Mouse (Mus musculus): ENCODE data around the gene Arhgap40. TPM values are rescaled to one million over a fixed set of nuclear protein-coding genes. Genes with fewer than 3 reads are reported as not detected.
A peak's percentile ranks its signal among the peaks of the same experiment; 100 is the strongest.

Arhgap40 gene
- polyA plus RNA-seq, 1 experiment from 2014 or later: 0.55 TPM

- 0 out of 2 replicates have a peak, but pooled peaks cover under 1% of the 10 kb centered on the region for H3K27me3 ChIP-seq (ENCODE audit: control insufficient read depth, insufficient read depth, low read length)
- H3K9ac ChIP-seq (replicated peaks; ENCODE audit: low read length): no peak overlapping the region
- H3K4me1 ChIP-seq (ENCODE audit: control insufficient read depth, insufficient read depth, low read length): no peaks in the 10 kb centered on the region
- DNase-seq (ENCODE audit: low spot score) (no peak), ATAC-seq (replicated peaks; ENCODE audit: insufficient number of reproducible peaks, low FRiP score, low TSS enrichment, low read depth) (no peak)
- H3K36me3 ChIP-seq (replicated peaks; ENCODE audit: control insufficient read depth, insufficient read depth, low read depth, low read length): no peaks in the 10 kb centered on the region
- no peak overlapping the region for H3K4me2 ChIP-seq (ENCODE audit: low read depth, low read length)
- H3K27ac ChIP-seq (replicated peaks; ENCODE audit: low read depth, low read length): no peak overlapping the region
- 69% methylated on average over 4 of the region's 4 CpGs for WGBS
- no peaks in the 10 kb centered on the region for H3K9me3 ChIP-seq (replicated peaks; ENCODE audit: control insufficient read depth, low read length)
- H3K4me3 ChIP-seq (ENCODE audit: low read depth, low read length): no peak overlapping the region
Measured at GRCm38 (mm10) chr2:158579979-158580378, 67.4 kb downstream of the Arhgap40 start.

DNA sequence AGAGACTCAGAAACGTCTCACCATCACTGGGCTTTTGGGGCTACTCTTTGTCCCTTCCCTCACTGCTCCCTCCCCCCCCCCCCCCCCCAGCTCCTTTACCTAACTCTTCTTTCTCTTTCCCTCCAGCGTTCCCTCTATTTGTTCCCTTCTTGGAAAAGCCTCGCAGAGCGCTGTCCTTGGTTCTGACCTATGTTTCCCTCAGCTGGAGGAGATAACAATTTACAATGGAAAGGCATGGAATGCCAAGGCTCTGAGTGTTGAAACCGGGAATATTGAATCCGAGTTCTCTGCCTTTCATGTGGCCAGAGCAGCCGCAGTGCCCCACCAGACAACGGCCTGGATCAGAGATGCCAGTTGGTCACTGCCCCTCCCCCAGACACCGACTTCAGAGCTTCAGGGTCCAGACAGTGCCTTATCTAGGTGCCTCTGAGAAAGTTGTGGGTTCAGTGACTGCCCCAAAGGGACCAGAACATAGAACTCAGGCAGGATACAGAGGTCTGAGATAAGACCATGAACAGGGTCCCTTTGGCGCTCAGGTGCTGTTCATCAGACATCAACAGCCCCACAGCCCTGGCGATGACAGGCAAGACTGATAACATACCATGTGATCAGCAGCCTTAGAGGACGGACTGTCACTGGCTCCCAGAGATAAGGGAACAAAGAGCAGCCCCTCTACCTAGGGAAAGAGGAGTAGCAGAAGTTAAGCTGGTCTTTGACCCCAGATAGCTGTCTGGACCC, 72.2 kb downstream of the Arhgap40 start:
- Histone ChIP-seq H3K36me3 (replicated peaks; ENCODE audit: control insufficient read depth, insufficient read depth, low read depth, low read length) (no peaks in the 10 kb centered on the region), H3K4me1 (ENCODE audit: control insufficient read depth, insufficient read depth, low read length) (no peaks in the 10 kb centered on the region), H3K4me2 (ENCODE audit: low read depth, low read length) (no peak overlapping the region), H3K9ac (replicated peaks; ENCODE audit: low read length) (no peak overlapping the region), H3K9me3 (replicated peaks; ENCODE audit: control insufficient read depth, low read length) (no peaks in the 10 kb centered on the region), H3K4me3 (ENCODE audit: low read depth, low read length) (no peak overlapping the region), H3K27me3 (ENCODE audit: control insufficient read depth, insufficient read depth, low read length) (0 out of 2 replicates have a peak, but pooled peaks cover 2% of the 10 kb centered on the region), H3K27ac (replicated peaks; ENCODE audit: low read depth, low read length) (no peak overlapping the region)
- ATAC-seq (replicated peaks; ENCODE audit: insufficient number of reproducible peaks, low FRiP score, low TSS enrichment, low read depth) (no peak), DNase-seq (ENCODE audit: low spot score) (peak; percentile 89)
- 10% methylated on average over 12 of the region's 12 CpGs for WGBS

- no peak overlapping the region for H3K9ac ChIP-seq (replicated peaks; ENCODE audit: low read length)
- no peak overlapping the region for H3K4me2 ChIP-seq (ENCODE audit: low read depth, low read length)
- no peaks in the 10 kb centered on the region for H3K4me1 ChIP-seq (ENCODE audit: control insufficient read depth, insufficient read depth, low read length)
- H3K4me3 ChIP-seq (ENCODE audit: low read depth, low read length): no peak overlapping the region
- DNase-seq (ENCODE audit: low spot score): peak; percentile 23
- H3K27ac ChIP-seq (replicated peaks; ENCODE audit: low read depth, low read length): no peak overlapping the region
- ATAC-seq (replicated peaks; ENCODE audit: insufficient number of reproducible peaks, low FRiP score, low TSS enrichment, low read depth): peak; percentile 59; the same call in 1 of the 2 replicates
- no peaks in the 10 kb centered on the region for H3K9me3 ChIP-seq (replicated peaks; ENCODE audit: control insufficient read depth, low read length)
- H3K27me3 ChIP-seq (ENCODE audit: control insufficient read depth, insufficient read depth, low read length): 0 out of 2 replicates have a peak, but pooled peaks cover 2% of the 10 kb centered on the region
- no peaks in the 10 kb centered on the region for H3K36me3 ChIP-seq (replicated peaks; ENCODE audit: control insufficient read depth, insufficient read depth, low read depth, low read length)
- 26% methylated on average over 8 of the region's 8 CpGs for WGBS
Measured at GRCm38 (mm10) chr2:158588524-158589271, 76.1 kb downstream of the Arhgap40 start.

GRCm38 (mm10) chr2:158590495-158590894, 77.9 kb downstream of the Arhgap40 start:
- 62% methylated on average over 3 of the region's 3 CpGs for WGBS
- H3K27me3 ChIP-seq (ENCODE audit: control insufficient read depth, insufficient read depth, low read length): no peaks in the 10 kb centered on the region

DNA sequence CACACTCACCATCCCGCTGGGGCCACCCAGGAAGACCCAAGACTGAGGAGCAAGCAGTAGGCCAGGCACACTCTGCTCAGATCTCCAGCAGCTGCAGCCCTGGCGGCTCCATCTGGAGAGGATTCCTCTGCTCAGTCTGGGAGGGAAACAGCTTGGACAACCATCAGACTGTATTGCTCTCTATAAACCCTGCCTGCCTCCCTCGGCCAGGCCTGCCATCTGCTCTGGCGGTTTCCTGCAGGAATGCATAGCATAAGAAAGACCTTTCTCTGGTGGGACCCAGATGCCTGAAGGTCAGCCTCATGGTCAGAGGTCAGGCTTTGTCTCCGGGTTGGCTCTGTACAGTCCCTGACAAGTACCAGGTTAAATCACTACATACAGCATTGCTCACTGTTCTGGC, 78.7 kb downstream of the Arhgap40 start:
- H3K27me3 ChIP-seq (ENCODE audit: control insufficient read depth, insufficient read depth, low read length): no peaks in the 10 kb centered on the region

More at GRCm38 (mm10) chr2:158590495-158590894, 77.9 kb downstream of the Arhgap40 start:
- ATAC-seq (replicated peaks; ENCODE audit: insufficient number of reproducible peaks, low FRiP score, low TSS enrichment, low read depth): no peak
- Histone ChIP-seq H3K9ac (replicated peaks; ENCODE audit: low read length) (no peak overlapping the region), H3K36me3 (replicated peaks; ENCODE audit: control insufficient read depth, insufficient read depth, low read depth, low read length) (no peaks in the 10 kb centered on the region), H3K4me1 (ENCODE audit: control insufficient read depth, insufficient read depth, low read length) (no peaks in the 10 kb centered on the region; the same call in 1 of the 2 replicates), H3K27ac (replicated peaks; ENCODE audit: low read depth, low read length) (no peak overlapping the region), H3K4me2 (ENCODE audit: low read depth, low read length) (no peak overlapping the region), H3K4me3 (ENCODE audit: low read depth, low read length) (no peak overlapping the region), H3K9me3 (replicated peaks; ENCODE audit: control insufficient read depth, low read length) (no peaks in the 10 kb centered on the region)
- DNase-seq (ENCODE audit: low spot score): no peak

DNA sequence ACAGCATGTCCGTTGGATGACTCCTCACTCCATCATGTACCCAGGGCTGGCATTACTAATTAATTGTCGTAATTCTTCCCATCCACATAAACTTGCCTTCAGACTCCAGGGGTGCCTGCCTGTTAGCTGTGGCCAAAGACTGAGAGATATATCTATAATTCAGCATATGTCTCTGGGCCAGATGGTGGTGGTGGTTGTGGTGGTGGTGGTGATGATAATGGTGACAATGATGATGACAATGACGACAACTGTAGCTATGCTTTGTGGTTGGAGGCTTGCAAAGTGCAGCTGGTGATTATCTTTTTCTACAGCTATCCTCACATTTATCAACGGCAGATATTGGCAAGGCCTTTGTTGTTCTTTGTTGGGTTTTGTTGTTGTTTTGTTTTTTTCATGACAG, 80.8 kb downstream of the Arhgap40 start:
- H3K36me3 ChIP-seq (replicated peaks; ENCODE audit: control insufficient read depth, insufficient read depth, low read depth, low read length): no peaks in the 10 kb centered on the region
- DNase-seq (ENCODE audit: low spot score): no peak
- no peak overlapping the region for H3K9ac ChIP-seq (replicated peaks; ENCODE audit: low read length)

More for the DNA sequence above, 78.7 kb downstream of the Arhgap40 start:
- H3K4me2 ChIP-seq (ENCODE audit: low read depth, low read length): no peak overlapping the region
- no peaks in the 10 kb centered on the region for H3K9me3 ChIP-seq (replicated peaks; ENCODE audit: control insufficient read depth, low read length)
- H3K9ac ChIP-seq (replicated peaks; ENCODE audit: low read length): no peak overlapping the region
- no peaks in the 10 kb centered on the region for H3K36me3 ChIP-seq (replicated peaks; ENCODE audit: control insufficient read depth, insufficient read depth, low read depth, low read length)
- no peak overlapping the region for H3K27ac ChIP-seq (replicated peaks; ENCODE audit: low read depth, low read length)
- ATAC-seq (replicated peaks; ENCODE audit: insufficient number of reproducible peaks, low FRiP score, low TSS enrichment, low read depth) (no peak), DNase-seq (ENCODE audit: low spot score) (no peak)
- H3K4me3 ChIP-seq (ENCODE audit: low read depth, low read length): no peak overlapping the region
- no peaks in the 10 kb centered on the region; the same call in 1 of the 2 replicates for H3K4me1 ChIP-seq (ENCODE audit: control insufficient read depth, insufficient read depth, low read length)
- 37% methylated on average over 5 of the region's 5 CpGs for WGBS

GRCm38 (mm10) chr2:158595103-158595502, 82.5 kb downstream of the Arhgap40 start:
- ATAC-seq (replicated peaks; ENCODE audit: insufficient number of reproducible peaks, low FRiP score, low TSS enrichment, low read depth) (peak; percentile 80; the same call in 1 of the 2 replicates), DNase-seq (ENCODE audit: low spot score) (peak; percentile 81)
- Histone ChIP-seq H3K9ac (replicated peaks; ENCODE audit: low read length) (no peak overlapping the region), H3K36me3 (replicated peaks; ENCODE audit: control insufficient read depth, insufficient read depth, low read depth, low read length) (no peaks in the 10 kb centered on the region), H3K4me1 (ENCODE audit: control insufficient read depth, insufficient read depth, low read length) (no peaks in the 10 kb centered on the region; the same call in 1 of the 2 replicates), H3K27ac (replicated peaks; ENCODE audit: low read depth, low read length) (no peak overlapping the region), H3K4me3 (ENCODE audit: low read depth, low read length) (no peak overlapping the region), H3K27me3 (ENCODE audit: control insufficient read depth, insufficient read depth, low read length) (no peaks in the 10 kb centered on the region), H3K9me3 (replicated peaks; ENCODE audit: control insufficient read depth, low read length) (no peaks in the 10 kb centered on the region), H3K4me2 (ENCODE audit: low read depth, low read length) (no peak overlapping the region)
- WGBS: 0% methylated on average over 12 of the region's 12 CpGs

More for the DNA sequence above, 80.8 kb downstream of the Arhgap40 start:
- H3K27me3 ChIP-seq (ENCODE audit: control insufficient read depth, insufficient read depth, low read length): no peaks in the 10 kb centered on the region
- no peak overlapping the region for H3K27ac ChIP-seq (replicated peaks; ENCODE audit: low read depth, low read length)
- no peaks in the 10 kb centered on the region for H3K9me3 ChIP-seq (replicated peaks; ENCODE audit: control insufficient read depth, low read length)
- H3K4me2 ChIP-seq (ENCODE audit: low read depth, low read length): no peak overlapping the region
- H3K4me1 ChIP-seq (ENCODE audit: control insufficient read depth, insufficient read depth, low read length): no peaks in the 10 kb centered on the region; the same call in 1 of the 2 replicates
- 94% methylated on average over 4 of the region's 4 CpGs for WGBS
- H3K4me3 ChIP-seq (ENCODE audit: low read depth, low read length): no peak overlapping the region
- ATAC-seq (replicated peaks; ENCODE audit: insufficient number of reproducible peaks, low FRiP score, low TSS enrichment, low read depth): no peak

DNA sequence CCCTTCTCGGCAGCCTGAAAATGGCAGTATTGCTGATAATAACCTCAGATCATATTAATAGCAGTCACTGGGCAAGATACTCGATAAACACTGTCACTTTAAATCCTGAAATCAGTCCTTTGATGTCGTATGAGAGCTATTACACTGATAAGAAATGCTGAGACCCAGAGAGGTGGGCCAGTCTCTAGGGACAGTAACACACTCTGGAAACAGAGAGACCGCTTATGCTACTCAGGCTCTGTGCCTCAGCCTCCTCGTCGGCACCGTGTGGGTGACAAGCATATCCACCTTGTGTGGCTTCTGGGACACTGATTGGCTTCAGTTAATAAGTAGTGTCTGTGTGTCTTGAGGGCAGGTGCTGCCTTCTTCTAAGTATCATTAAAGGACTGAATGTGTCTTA, 83.0 kb downstream of the Arhgap40 start:
- no peak overlapping the region for H3K4me3 ChIP-seq (ENCODE audit: low read depth, low read length)

More for the DNA sequence above, 83.0 kb downstream of the Arhgap40 start:
- Histone ChIP-seq H3K27me3 (ENCODE audit: control insufficient read depth, insufficient read depth, low read length) (no peaks in the 10 kb centered on the region), H3K27ac (replicated peaks; ENCODE audit: low read depth, low read length) (no peak overlapping the region), H3K9me3 (replicated peaks; ENCODE audit: control insufficient read depth, low read length) (no peaks in the 10 kb centered on the region), H3K4me2 (ENCODE audit: low read depth, low read length) (no peak overlapping the region), H3K9ac (replicated peaks; ENCODE audit: low read length) (no peak overlapping the region), H3K4me1 (ENCODE audit: control insufficient read depth, insufficient read depth, low read length) (no peaks in the 10 kb centered on the region; the same call in 1 of the 2 replicates), H3K36me3 (replicated peaks; ENCODE audit: control insufficient read depth, insufficient read depth, low read depth, low read length) (no peaks in the 10 kb centered on the region)
- WGBS: 24% methylated on average over 7 of the region's 7 CpGs
- ATAC-seq (replicated peaks; ENCODE audit: insufficient number of reproducible peaks, low FRiP score, low TSS enrichment, low read depth) (no peak), DNase-seq (ENCODE audit: low spot score) (no peak)

Measured in embryonic facial prominence, embryonic 11.5 days (tissue).